Mouse (Mus musculus) c-Kit-positive CD71-positive TER-119-negative erythroid progenitor cells, embryonic 14.5 days (primary cell): ENCODE data around the gene Olfr548-ps1.
A peak's percentile ranks its signal among the peaks of the same experiment; 100 is the strongest.
"Not testable (repeated sequence)": the region's sequence is repeated elsewhere in the genome, so short reads cannot be mapped to it uniquely, and the experiment has no call there.

Source experiments
- DNase-seq: peaks from one replicate; pipeline ENCODE4 v3.0.0-alpha.2; 2013; ENCODE audit warnings: low read depth

Olfr548-ps1 gene

GRCm38 (mm10) chr7:102540596-102540995 is at the start of gene Olfr548-ps1:
Gene Olfr548-ps1, plus strand, starts transcription at chr7:102540896.
- no peak for DNase-seq

- not testable (repeated sequence) for DNase-seq
Observed at GRCm38 (mm10) chr7:102494416-102494815, 46.3 kb upstream of the Olfr548-ps1 start.

GRCm38 (mm10) chr7:102499473-102499872 is 41.2 kb upstream of the Olfr548-ps1 start, which contains the start of gene Olfr545:
Gene Olfr545, minus strand, starts transcription at chr7:102499573.
- DNase-seq = no peak

- no peak for DNase-seq
Observed at GRCm38 (mm10) chr7:102501986-102502385, 38.7 kb upstream of the Olfr548-ps1 start.

- peak; percentile 47 for DNase-seq
Observed at GRCm38 (mm10) chr7:102506848-102507247, 33.8 kb upstream of the Olfr548-ps1 start.

GRCm38 (mm10) chr7:102508066-102508465 is 32.6 kb upstream of the Olfr548-ps1 start:
- no peak for DNase-seq

GRCm38 (mm10) chr7:102508666-102509065 is 32.0 kb upstream of the Olfr548-ps1 start:
- DNase-seq = no peak

- no peak for DNase-seq
Observed at GRCm38 (mm10) chr7:102509726-102510125, 31.0 kb upstream of the Olfr548-ps1 start.

GRCm38 (mm10) chr7:102511927-102512326 is 28.8 kb upstream of the Olfr548-ps1 start:
- no peak for DNase-seq

GRCm38 (mm10) chr7:102512814-102513435 is 27.8 kb upstream of the Olfr548-ps1 start:
- peak; percentile 51 for DNase-seq

- DNase-seq = no peak
Observed at GRCm38 (mm10) chr7:102514144-102514543, 26.6 kb upstream of the Olfr548-ps1 start.

- no peak for DNase-seq
Observed at GRCm38 (mm10) chr7:102516261-102517050, 24.2 kb upstream of the Olfr548-ps1 start.

- DNase-seq = no peak
Observed at GRCm38 (mm10) chr7:102517051-102517335, 23.7 kb upstream of the Olfr548-ps1 start.

GRCm38 (mm10) chr7:102529052-102529451 is 11.6 kb upstream of the Olfr548-ps1 start:
- DNase-seq = no peak

- no peak for DNase-seq
Observed at GRCm38 (mm10) chr7:102534449-102534848, 6.2 kb upstream of the Olfr548-ps1 start, which contains the start of gene Olfr547. Gene Olfr547, plus strand, starts transcription at chr7:102534749.

GRCm38 (mm10) chr7:102541251-102541650 is 555 bp downstream of the Olfr548-ps1 start:
- no peak for DNase-seq

- DNase-seq = no peak
Observed at GRCm38 (mm10) chr7:102549570-102549969, 8.9 kb downstream of the Olfr548-ps1 start, which contains the start of gene Olfr549. Gene Olfr549, plus strand, starts transcription at chr7:102549870.

GRCm38 (mm10) chr7:102553279-102553678 is 12.6 kb downstream of the Olfr548-ps1 start:
- DNase-seq = no peak

- peak; percentile 88 for DNase-seq
Observed at GRCm38 (mm10) chr7:102564999-102565997, 24.6 kb downstream of the Olfr548-ps1 start, which contains the start of gene Trim21. Gene Trim21, minus strand, starts transcription at chr7:102565486.

GRCm38 (mm10) chr7:102566219-102566618 is 25.5 kb downstream of the Olfr548-ps1 start:
- no peak for DNase-seq

GRCm38 (mm10) chr7:102571142-102571541 is 30.4 kb downstream of the Olfr548-ps1 start, which contains the start of gene Olfr550:
Gene Olfr550, plus strand, starts transcription at chr7:102571442.
- DNase-seq = no peak
